Mouse (Mus musculus): ENCODE results near the gene Ccdc58. TPM values are rescaled to one million over a fixed set of nuclear protein-coding genes. Genes with fewer than 3 reads are reported as not detected.
A peak's percentile ranks its signal among the peaks of the same experiment; 100 is the strongest.
"Not testable (repeated sequence)": the region's sequence is repeated elsewhere in the genome, so short reads cannot be mapped to it uniquely, and the experiment has no call there.

The Ccdc58 gene
- total RNA-seq (2021) = 10 to 100 TPM; 22.1 to 22.5 TPM
- long read RNA-seq, experiment 1, transcript Ccdc58-203 (5 exons, 1,073 nt) = major isoform, 7 of 10 reads
- long read RNA-seq, experiment 1, partial matches to known transcripts = 0 of 10 reads
- long read RNA-seq, experiment 1, other reads (novel, unspliced or antisense) = 1 of 10 reads
- long read RNA-seq, experiment 2, transcript Ccdc58-203 (5 exons, 1,073 nt) = major isoform, 6 of 11 reads
- long read RNA-seq, experiment 2, partial matches to known transcripts = 1 of 11 reads
- long read RNA-seq, experiment 2, other reads (novel, unspliced or antisense) = 3 of 11 reads

DNA sequence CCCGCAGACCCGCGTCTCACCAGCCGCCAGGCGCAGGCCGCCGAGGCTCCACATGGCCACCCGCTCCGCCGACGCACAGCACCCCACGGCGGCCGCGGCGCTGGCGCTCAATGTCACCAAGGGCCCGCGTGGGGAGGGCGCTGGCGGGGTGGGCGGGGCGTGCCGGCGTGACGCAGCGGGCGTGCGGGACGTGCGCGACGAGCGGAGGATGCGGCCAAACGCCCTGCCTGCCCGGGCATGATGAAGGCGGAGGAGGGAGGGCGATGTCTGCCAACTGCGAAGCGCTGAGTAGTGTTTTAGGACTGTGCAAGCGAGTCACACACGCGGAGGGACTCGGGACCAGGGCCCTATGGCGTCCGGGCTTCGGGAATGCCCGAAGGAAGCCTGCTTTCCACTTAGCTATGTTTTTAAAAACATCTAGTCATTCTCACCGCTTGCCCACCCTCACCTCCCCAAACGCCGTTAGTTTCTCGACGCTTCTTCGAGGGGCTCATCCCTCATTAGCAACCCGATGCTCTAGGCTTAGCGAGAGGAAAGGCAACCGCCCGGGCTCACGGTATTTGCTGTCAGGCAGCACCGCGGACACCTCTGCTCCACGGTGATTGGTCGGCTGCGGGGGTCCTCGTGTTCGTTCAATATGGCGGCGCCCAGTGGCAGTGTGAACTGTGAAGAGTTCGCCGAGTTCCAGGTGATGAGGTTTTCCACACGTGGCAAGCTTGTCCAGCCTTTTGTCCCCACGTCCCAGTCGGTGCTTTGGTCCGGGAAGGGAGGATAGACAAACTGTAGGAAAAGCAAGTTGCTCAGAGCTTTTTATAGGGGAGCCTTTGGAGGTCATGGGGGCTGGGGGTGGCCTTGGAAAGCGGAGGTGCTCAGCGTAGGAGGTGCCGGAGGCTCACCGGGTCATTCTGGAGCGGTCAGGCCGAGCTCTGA lies at the start of gene Ccdc58, which contains the start of gene Fam162a:
TSS of gene Ccdc58 (plus strand) at position 236 of the 930 bp plus-strand sequence.
TSS of gene Fam162a (minus strand) at position 145 of the 930 bp plus-strand sequence.
- peak; percentile 32; the same call in 1 of the 2 replicates for TF ChIP-seq CTCF (conservative IDR thresholded peaks at IDR 0.05)
- peak; percentile 92 to 94 for DNase-seq (ENCODE audit: low spot score in 2 of 2)
- peak within 1 kb of the TSS; percentile 99 for H3K27ac ChIP-seq
- peak within 1 kb of the TSS; percentile 97 for H3K4me3 ChIP-seq

DNA sequence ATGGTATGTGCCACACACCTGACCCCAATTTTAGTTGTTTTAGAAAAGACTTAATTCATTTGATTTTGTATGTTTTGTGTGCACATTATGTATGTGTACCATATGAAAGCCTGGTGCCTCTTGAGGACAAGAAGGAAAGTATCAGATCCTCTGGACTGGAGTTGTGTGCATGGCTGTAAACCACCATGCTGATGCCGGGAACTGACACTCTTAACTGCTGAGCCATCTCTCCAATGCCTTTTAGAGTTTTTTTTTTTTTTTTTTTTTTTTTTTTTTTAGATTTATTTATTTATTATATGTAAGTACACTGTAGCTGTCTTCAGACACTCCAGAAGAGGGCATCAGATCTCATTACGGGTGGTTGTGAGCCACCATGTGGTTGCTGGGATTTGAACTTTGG lies 43.4 kb upstream of the Ccdc58 start:
- not testable (repeated sequence) for DNase-seq (ENCODE audit: low spot score in 2 of 2); H3K27ac ChIP-seq; H3K4me3 ChIP-seq

DNA sequence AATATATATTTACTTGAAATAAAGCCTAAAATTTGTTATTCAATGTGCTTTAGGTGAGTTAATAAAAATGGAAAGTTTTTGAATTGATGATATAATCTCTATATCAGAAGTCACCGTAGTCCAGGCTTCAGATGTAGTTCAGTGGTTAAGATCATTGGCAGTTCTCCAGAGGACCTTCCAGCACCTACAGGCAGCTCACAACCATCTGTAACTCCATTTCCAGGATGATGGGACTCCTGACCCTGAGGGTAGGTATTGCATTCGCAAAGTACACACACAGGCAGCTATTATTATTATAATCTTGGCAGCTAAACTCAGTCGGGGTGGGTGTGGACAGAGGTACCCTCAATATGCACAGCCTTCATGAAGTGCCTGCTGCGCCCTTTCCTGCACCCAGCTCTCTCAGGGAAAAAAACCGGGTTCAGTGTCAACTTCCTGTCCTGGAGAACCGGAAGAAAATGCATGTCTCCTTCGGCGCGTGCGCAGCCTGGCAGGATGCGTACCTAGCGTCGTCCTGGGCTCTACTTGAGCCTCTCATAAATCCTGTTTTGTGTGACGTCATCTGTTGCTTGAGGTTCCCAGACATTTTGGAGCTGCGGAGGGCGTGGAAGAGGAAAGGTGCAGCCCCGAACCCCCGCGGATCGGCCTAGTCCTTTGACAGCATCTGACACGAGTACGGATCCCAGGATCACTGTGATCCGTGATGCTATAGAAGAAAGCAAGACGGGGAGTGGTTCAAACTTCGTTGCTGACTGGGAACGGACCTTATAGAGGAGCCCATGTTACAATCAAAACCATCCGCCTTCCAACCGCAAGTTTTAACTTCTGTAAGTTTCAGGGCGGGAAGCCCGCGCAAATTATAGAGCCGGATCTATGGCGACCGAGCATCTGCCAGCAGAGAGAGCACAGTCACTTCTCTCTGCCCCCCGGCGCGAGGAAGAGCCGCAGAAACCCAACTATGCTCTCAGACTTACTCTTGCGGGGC lies 30.6 kb upstream of the Ccdc58 start, which contains the start of gene Wdr5b:
TSS of gene Wdr5b (plus strand) at position 551 of the 985 bp plus-strand sequence.
- DNase-seq (ENCODE audit: low spot score in 2 of 2) = peak; percentile 88 to 96
- Histone ChIP-seq H3K27ac (peak within 1 kb of the TSS; percentile 85), H3K4me3 (peak within 1 kb of the TSS; percentile 87)
- TF ChIP-seq CTCF (conservative IDR thresholded peaks at IDR 0.05) = no peak

DNA sequence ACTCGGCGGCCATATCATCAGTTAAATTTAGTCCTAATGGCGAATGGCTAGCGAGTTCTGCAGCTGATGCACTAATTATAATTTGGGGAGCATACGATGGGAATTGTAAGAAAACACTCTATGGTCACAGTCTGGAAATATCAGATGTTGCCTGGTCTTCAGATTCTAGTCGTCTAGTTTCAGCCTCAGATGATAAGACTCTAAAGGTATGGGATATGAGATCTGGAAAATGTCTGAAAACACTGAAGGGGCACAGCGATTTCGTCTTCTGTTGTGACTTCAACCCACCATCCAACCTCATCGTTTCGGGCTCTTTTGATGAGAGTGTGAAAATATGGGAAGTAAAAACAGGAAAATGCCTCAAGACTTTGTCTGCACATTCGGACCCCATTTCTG lies 29.9 kb upstream of the Ccdc58 start:
- H3K27ac ChIP-seq = peak overlapping the region; percentile 85
- H3K4me3 ChIP-seq = peak overlapping the region; percentile 87
- TF ChIP-seq CTCF (conservative IDR thresholded peaks at IDR 0.05) = no peak
- no peak for DNase-seq (ENCODE audit: low spot score in 2 of 2)

DNA sequence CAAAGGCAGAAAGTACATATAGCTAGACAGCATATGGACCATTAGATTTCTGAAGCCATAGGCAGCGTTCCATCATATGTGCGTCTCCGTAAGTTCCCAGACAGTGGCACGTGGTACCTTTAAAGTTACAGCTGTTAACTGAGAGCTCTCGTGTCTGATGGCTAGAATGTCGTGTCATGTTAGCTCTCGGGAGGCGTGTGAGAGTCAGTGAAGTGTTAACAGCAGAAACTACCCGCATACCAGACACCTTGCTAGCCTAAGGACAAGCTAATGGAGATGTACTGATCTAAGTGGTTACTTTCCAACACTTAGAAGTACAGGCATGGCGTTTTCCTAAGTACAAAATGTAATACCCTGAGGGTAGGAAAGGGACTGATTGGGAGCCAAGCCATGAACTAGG lies 28.4 kb upstream of the Ccdc58 start:
- no peak overlapping the region for H3K4me3 ChIP-seq
- H3K27ac ChIP-seq = no peak overlapping the region
- TF ChIP-seq CTCF (conservative IDR thresholded peaks at IDR 0.05) = no peak
- DNase-seq (ENCODE audit: low spot score in 2 of 2) = no peak

DNA sequence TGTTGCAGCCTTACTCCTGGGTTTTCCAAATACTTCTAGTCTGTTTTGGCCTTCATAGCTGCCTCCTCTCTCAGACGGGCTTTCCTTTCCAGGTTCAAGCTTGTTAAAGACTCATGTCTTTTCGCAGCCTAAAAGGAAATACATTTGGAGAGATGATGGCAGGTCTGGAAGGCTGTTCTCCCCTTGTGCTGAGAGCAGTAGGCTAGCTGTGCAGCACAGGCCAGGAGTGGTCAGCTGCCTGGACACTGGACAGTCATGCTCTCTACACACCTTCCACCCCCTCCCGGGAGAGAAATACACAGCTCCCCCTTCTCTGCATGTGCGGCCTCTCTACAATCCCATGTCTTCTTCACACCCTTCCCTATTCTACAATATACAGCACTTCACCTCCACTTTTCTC lies 27.5 kb upstream of the Ccdc58 start:
- no peak for TF ChIP-seq CTCF (conservative IDR thresholded peaks at IDR 0.05)
- H3K27ac ChIP-seq = no peak overlapping the region
- no peak for DNase-seq (ENCODE audit: low spot score in 2 of 2)
- no peak overlapping the region for H3K4me3 ChIP-seq

DNA sequence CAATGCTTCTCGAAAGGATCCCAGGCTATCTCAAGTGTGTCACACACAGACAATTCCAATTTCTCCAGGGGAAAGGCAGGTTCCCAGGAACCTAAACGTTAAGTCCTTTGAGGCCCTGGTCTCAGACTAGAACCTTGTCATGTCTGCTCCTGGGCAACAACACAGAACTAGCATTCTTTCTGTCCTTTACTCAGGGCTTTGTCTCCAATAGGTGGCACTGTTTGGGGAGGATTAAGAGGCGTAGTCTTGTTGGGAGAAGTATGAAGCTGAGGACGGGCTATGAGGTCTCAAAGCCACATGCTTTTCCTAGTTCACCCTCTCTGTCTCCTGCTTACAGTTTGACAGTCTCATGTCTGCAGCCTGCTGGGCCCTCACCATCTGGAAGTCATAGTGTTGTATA lies 23.9 kb upstream of the Ccdc58 start:
- TF ChIP-seq CTCF (conservative IDR thresholded peaks at IDR 0.05) = peak; percentile 46
- DNase-seq (ENCODE audit: low spot score in 2 of 2) = no peak
- no peak overlapping the region for H3K27ac ChIP-seq

DNA sequence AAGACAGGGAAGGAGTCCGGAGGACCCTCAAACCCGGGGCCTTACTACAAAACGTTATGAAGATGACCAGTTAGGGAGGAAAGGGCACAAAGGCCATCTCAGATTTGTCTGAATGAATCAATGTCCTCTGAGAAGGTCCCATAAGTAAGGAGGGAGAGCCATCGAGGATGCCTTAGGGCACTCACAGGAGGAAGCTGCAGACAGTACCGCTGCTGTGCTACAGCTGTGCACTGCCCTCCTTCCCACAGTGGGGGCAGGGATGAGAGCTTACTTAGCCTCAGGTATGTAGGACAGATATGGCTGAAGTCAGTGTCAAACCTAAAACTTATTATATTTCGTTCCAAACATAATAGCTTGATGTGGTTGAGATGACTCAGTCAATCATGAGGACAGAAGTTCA lies 20.0 kb upstream of the Ccdc58 start:
- DNase-seq (ENCODE audit: low spot score in 2 of 2) = no peak
- no peak overlapping the region for H3K27ac ChIP-seq
- no peak for TF ChIP-seq CTCF (conservative IDR thresholded peaks at IDR 0.05)
- H3K4me3 ChIP-seq = no peak overlapping the region

More for the DNA sequence above, 23.9 kb upstream of the Ccdc58 start:
- no peak overlapping the region for H3K4me3 ChIP-seq

DNA sequence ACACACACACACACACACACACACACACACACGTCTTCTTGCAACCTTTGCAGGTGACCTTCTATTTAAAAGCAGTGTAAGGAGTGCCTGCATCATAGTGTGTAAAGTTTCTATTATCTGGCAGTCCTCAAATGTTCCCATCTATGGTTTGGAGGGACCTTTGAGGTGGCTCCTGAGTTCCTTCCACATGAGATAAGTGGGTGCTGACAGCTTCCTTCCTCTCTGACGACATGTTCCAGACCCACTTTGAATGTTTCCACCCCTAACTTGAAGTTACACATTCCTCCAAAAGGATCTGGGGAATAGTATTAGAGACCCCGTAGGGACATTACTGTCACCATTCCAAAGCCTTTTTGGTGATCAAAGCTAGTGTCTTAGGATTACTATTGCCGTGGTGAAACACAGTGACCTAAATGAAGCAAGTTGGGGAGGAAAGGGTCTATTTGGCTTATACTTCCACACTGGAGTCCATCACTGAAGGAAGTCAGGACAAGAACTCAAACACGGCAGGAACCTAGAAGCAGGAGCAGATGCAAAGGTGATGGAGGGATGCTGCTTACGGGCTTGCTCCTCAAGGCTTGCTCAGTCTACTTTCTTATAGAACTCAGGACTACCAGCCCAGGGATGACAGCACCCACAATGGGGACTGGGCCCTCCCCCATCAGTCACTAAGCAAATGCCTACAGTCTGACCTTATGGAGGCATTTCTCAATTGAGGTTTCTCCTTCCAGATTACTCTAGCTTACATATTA lies 17.8 kb upstream of the Ccdc58 start:
- no peak for DNase-seq (ENCODE audit: low spot score in 2 of 2)
- no peak overlapping the region for H3K27ac ChIP-seq
- TF ChIP-seq CTCF (conservative IDR thresholded peaks at IDR 0.05) = no peak
- H3K4me3 ChIP-seq = no peak overlapping the region

DNA sequence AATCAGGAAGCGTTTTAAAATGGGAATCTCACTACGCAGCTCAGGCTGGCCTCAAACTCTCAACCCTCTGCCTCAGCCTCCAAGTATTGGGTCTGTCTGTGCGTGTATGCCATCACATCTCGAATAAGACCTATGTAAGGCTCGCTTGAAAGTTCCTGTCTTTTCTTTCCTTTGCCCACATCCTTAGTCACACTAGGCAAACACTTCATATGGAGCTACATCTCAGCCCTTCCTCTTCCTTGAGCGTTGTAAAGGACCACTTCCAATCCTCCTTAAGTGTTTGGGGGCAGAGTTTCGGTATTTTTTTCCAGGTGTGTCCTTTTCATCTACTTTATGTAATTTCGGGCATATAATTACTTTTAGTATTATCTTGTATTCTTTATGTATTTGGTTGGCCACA lies 16.6 kb upstream of the Ccdc58 start:
- no peak for TF ChIP-seq CTCF (conservative IDR thresholded peaks at IDR 0.05)
- Histone ChIP-seq H3K27ac (no peak overlapping the region), H3K4me3 (no peak overlapping the region)
- DNase-seq (ENCODE audit: low spot score in 2 of 2) = no peak

DNA sequence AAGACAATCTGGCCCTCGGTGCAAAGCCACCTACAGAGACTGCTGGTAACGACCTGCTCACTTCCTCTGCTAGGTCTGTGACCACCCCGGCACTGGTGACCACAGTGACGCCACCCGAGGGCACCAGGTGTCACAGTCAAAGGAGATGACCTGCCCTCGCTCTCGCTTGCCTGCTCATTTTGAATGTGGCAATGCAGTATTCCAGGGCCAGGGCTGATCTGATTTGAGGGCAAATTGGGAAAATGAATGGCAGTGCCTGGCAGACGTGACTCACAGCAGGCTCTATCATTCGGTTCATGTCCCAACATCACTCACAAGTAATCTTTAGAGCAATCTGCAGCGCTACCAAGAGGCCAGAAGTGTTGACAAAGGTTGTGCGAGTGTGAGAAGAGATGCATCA lies 15.1 kb upstream of the Ccdc58 start:
- no peak for DNase-seq (ENCODE audit: low spot score in 2 of 2)
- H3K4me3 ChIP-seq = no peak overlapping the region
- no peak overlapping the region for H3K27ac ChIP-seq
- no peak for TF ChIP-seq CTCF (conservative IDR thresholded peaks at IDR 0.05)

All from layer of hippocampus, adult 2 months (tissue).